Mouse (Mus musculus) erythroblast, embryonic 14.5 days (primary cell): ENCODE measurements around the gene Nfatc2.

Source experiments
- GATA1 ChIP-seq: IDR thresholded peaks from 2 replicates; pipeline ENCODE4 v1.6.1; 2012; ENCODE audit warnings: low read length, inconsistent platforms, mixed read lengths
- TAL1 ChIP-seq: IDR thresholded peaks from 3 replicates; pipeline ENCODE4 v1.6.1; 2012; ENCODE audit warnings: low read length, inconsistent platforms, mixed read lengths

DNA sequence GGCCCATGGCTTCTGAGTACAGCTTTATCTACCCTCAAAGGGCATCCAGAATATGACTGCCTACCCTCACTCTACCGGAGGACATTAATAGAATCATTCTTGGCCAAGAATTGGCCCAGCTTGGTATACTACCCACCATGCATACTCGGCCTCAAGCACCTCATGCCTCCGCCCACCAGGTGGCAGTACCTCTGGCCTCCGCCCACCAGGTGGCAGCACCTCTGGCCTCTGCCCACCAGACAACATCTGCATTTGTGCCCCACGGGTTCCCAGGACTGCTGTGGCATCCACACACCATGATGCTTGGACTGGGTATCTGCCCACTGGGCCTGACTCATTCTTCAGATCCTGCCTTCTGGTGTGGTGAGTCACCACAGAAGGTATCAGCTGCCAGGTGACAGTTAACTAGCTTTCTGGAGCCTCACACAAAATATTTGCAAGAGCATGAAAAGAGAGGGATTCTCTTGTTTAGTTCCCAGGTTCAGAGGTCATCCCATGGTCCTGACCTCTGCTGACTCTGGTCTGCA is 173.0 kb downstream of the Nfatc2 start:
- TF ChIP-seq GATA1: no peak
- TF ChIP-seq TAL1: no peak
